Mouse (Mus musculus): ENCODE results near the gene Car11. TPM values are rescaled to one million over a fixed set of nuclear protein-coding genes. Genes with fewer than 3 reads are reported as not detected.
A peak's percentile ranks its signal among the peaks of the same experiment; 100 is the strongest.

Car11 gene
- total and polyA plus RNA-seq, 3 experiments: 0.16 to 3.5 (median 0.78) TPM

DNA sequence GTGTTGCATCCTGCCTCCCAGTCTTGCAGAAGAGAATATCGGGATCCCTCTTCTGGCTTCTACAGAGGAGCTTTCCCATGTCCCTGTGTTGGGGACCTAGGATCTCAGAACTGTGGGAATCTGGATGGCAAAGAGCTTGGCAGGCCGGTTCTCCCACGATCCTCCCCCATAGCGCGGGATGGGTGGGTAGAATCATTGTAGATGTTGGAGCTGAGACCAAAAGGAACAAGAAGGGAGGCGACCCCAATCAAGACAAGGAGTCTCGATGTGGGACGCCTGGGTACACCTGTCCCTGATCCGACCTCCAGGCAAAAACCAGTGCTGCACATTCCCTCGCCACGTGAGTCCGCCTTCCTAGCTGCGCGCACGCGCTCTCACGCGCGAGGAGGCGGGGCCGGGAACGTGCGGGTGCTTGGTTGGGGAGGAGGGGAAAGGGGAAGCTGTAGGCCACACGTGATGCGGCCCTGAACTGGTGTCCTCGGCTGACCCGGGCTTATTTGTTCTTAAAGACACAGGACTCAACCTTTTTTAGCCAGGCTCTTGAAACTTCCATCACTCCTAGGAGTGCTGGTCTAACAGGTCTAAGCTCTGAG lies 7.8 kb downstream of the Car11 start:
- no peaks in the 10 kb centered on the region for H3K9me3 ChIP-seq (replicated peaks)
- peaks cover 78% of the 10 kb centered on the region for H3K4me1 ChIP-seq (ENCODE audit: insufficient read depth, low read depth, low read length)
- peak; percentile 91 for DNase-seq (ENCODE audit: low spot score)
- H3K36me3 ChIP-seq (replicated peaks): peaks cover 45% of the 10 kb centered on the region
- 0 out of 2 replicates have a peak, but pooled peaks have one; percentile 4 for ATAC-seq (ENCODE audit: extremely low read depth, insufficient number of reproducible peaks, low FRiP score, poor library complexity, severe bottlenecking)
- TF ChIP-seq TAL1 (conservative IDR thresholded peaks at IDR 0.05; ENCODE audit: low read depth, low read length) (no peak), CTCF (IDR thresholded peaks at IDR 0.05; ENCODE audit: low read depth, low read length) (no peak), GATA1 (IDR thresholded peaks at IDR 0.05; ENCODE audit: borderline replicate concordance, low read length) (no peak), GATA2 (IDR thresholded peaks at IDR 0.05; ENCODE audit: borderline replicate concordance, low read depth, low read length) (no peak), POLR2AphosphoS5 (IDR thresholded peaks at IDR 0.05; ENCODE audit: insufficient replicate concordance, low read depth, low read length) (no peak)
- peak overlapping the region; percentile 81 for H3K4me3 ChIP-seq (ENCODE audit: low read depth, low read length)
- peaks cover 4% of the 10 kb centered on the region; the same call in 1 of the 2 replicates for H3K27me3 ChIP-seq (ENCODE audit: insufficient read depth, low read length)

DNA sequence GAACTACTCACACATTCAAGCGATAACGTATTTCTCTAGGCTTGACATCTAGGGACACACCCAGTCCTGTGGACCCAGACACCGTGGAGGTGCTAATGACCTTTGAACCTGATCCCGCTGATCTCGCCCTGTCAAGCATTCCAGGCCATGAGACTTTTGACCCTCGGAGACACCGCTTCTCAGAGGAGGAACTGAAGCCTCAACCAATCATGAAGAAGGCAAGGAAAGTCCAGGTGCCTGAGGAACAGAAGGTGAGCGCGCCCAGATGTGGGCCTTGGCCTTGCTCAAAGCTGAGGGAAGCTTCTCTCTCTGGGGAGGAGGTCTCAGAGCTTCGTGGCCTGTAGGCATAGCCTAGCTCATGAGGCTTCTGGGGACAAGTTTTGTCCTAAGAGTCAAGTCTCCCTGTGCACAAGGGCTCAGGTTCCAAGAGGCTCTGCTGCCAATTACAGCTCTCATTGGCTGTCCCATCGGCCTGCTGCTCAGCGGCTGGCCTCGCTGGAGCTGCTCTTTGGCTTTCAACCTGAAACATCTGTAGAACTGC lies 8.6 kb downstream of the Car11 start:
- Histone ChIP-seq H3K27me3 (ENCODE audit: insufficient read depth, low read length) (no peaks in the 10 kb centered on the region), H3K9me3 (replicated peaks) (no peaks in the 10 kb centered on the region), H3K36me3 (replicated peaks) (peaks cover 53% of the 10 kb centered on the region), H3K4me3 (ENCODE audit: low read depth, low read length) (peak overlapping the region; percentile 81), H3K4me1 (ENCODE audit: insufficient read depth, low read depth, low read length) (peaks cover 75% of the 10 kb centered on the region)
- ATAC-seq (ENCODE audit: extremely low read depth, insufficient number of reproducible peaks, low FRiP score, poor library complexity, severe bottlenecking) (no peak), DNase-seq (ENCODE audit: low spot score) (no peak)
- TF ChIP-seq TAL1 (conservative IDR thresholded peaks at IDR 0.05; ENCODE audit: low read depth, low read length) (no peak), GATA1 (IDR thresholded peaks at IDR 0.05; ENCODE audit: borderline replicate concordance, low read length) (no peak), GATA2 (IDR thresholded peaks at IDR 0.05; ENCODE audit: borderline replicate concordance, low read depth, low read length) (no peak), CTCF (IDR thresholded peaks at IDR 0.05; ENCODE audit: low read depth, low read length) (no peak), POLR2AphosphoS5 (IDR thresholded peaks at IDR 0.05; ENCODE audit: insufficient replicate concordance, low read depth, low read length) (no peak)

DNA sequence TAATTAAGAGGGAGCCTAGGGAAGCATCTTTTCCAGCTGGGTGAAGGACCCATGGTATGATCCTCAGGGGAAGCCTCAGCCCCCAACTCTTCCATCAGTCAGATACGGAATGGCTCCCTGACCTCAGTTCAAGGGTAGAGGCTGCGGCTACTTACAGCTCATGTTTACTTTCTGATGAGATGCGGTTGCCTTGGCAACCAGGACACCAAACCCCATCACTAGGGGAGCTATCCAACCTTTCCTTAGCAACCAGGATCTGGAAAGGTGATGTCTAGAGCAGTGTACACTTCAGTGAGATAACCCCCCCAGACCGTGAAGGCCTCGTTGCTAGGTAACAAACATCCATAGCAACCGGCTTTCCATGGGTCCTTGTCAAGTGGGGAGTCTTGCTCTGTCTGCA lies 9.4 kb downstream of the Car11 start:
- TF ChIP-seq POLR2AphosphoS5 (IDR thresholded peaks at IDR 0.05; ENCODE audit: insufficient replicate concordance, low read depth, low read length): no peak; the same call in 1 of the 2 replicates
- TF ChIP-seq GATA1 (IDR thresholded peaks at IDR 0.05; ENCODE audit: borderline replicate concordance, low read length): no peak
- no peak for TF ChIP-seq GATA2 (IDR thresholded peaks at IDR 0.05; ENCODE audit: borderline replicate concordance, low read depth, low read length)
- TF ChIP-seq TAL1 (conservative IDR thresholded peaks at IDR 0.05; ENCODE audit: low read depth, low read length): no peak
- TF ChIP-seq CTCF (IDR thresholded peaks at IDR 0.05; ENCODE audit: low read depth, low read length): no peak
- H3K4me1 ChIP-seq (ENCODE audit: insufficient read depth, low read depth, low read length): peaks cover 74% of the 10 kb centered on the region
- H3K27me3 ChIP-seq (ENCODE audit: insufficient read depth, low read length): no peaks in the 10 kb centered on the region
- no peak overlapping the region; the same call in 1 of the 2 replicates for H3K4me3 ChIP-seq (ENCODE audit: low read depth, low read length)
- ATAC-seq (ENCODE audit: extremely low read depth, insufficient number of reproducible peaks, low FRiP score, poor library complexity, severe bottlenecking) (no peak), DNase-seq (ENCODE audit: low spot score) (no peak)
- H3K36me3 ChIP-seq (replicated peaks): peaks cover 60% of the 10 kb centered on the region
- H3K9me3 ChIP-seq (replicated peaks): no peaks in the 10 kb centered on the region

DNA sequence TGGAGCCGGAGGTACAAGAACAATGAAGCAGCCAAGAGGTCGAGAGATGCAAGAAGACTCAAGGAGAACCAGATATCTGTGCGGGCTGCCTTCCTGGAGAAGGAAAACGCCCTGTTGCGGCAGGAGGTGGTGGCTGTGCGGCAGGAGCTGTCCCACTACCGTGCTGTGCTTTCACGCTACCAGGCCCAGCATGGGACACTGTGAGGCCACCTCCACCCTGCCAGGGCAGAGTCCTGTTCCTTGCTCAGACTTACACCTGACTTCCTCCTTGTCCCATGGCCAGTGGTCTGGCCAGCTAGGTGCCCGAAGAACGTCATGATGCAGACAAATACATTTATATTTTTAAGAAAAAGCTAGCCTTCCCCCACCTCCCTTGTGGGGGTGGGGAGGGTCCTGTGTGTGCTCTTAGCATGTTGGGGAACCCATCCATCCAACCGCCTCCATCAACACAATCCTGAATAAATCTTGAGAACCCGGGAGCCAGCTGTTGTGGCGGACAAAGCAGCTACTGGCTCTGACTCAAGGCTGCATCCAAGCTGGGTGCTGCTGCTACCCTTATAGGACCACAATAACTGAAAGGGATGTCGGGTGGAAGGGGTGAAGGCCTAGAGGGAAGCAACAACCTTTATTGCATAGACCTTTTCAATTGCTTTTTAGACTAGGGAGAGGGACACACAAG lies 10.2 kb downstream of the Car11 start:
- Histone ChIP-seq H3K36me3 (replicated peaks) (peaks cover 66% of the 10 kb centered on the region), H3K4me3 (ENCODE audit: low read depth, low read length) (peak overlapping the region; percentile 22; the same call in 1 of the 2 replicates), H3K27me3 (ENCODE audit: insufficient read depth, low read length) (no peaks in the 10 kb centered on the region), H3K9me3 (replicated peaks) (no peaks in the 10 kb centered on the region), H3K4me1 (ENCODE audit: insufficient read depth, low read depth, low read length) (peaks cover 76% of the 10 kb centered on the region)
- TF ChIP-seq POLR2AphosphoS5 (IDR thresholded peaks at IDR 0.05; ENCODE audit: insufficient replicate concordance, low read depth, low read length) (peak; percentile 12; the same call in 1 of the 2 replicates), GATA2 (IDR thresholded peaks at IDR 0.05; ENCODE audit: borderline replicate concordance, low read depth, low read length) (no peak), CTCF (IDR thresholded peaks at IDR 0.05; ENCODE audit: low read depth, low read length) (no peak)
- DNase-seq (ENCODE audit: low spot score) (no peak), ATAC-seq (ENCODE audit: extremely low read depth, insufficient number of reproducible peaks, low FRiP score, poor library complexity, severe bottlenecking) (no peak)

DNA sequence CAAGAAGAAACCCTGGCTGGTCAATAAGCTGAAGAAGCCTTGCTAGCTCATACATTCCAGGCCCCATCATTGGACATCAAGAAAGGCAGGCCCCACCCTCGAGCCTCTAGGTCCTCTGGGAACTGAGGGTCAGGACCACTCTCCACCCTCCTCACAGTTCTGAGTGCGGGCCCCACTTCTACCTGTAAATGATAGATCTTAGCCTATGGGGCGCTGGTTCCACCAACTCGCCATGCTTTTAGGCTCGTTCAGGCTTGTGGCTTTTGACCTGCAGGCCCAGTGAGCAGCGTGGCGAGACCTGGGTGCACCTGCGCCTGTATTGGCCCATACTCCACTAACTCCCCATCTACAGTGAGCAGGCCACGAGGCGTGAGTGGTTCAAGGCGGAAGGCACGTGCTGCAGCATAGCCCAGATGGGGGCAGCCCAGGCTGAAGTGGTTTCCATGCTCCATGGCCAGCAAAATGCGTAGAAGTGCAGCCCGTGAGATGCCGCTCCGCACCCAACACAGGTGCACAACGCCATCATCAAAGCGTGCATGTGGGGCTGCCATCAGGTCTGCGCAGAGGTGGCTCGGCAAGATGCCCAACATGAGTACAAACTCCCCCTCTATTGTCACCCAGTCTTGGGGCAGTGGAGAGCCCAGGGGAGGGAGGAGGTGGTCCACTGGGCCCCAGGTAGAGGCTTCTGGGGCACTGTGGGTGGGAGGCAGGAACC lies 11.0 kb downstream of the Car11 start:
- peaks cover 69% of the 10 kb centered on the region for H3K36me3 ChIP-seq (replicated peaks)

More for the DNA sequence above, 11.0 kb downstream of the Car11 start:
- ATAC-seq (ENCODE audit: extremely low read depth, insufficient number of reproducible peaks, low FRiP score, poor library complexity, severe bottlenecking) (no peak), DNase-seq (ENCODE audit: low spot score) (no peak)
- TF ChIP-seq POLR2AphosphoS5 (IDR thresholded peaks at IDR 0.05; ENCODE audit: insufficient replicate concordance, low read depth, low read length) (no peak), GATA1 (IDR thresholded peaks at IDR 0.05; ENCODE audit: borderline replicate concordance, low read length) (no peak), CTCF (IDR thresholded peaks at IDR 0.05; ENCODE audit: low read depth, low read length) (no peak), GATA2 (IDR thresholded peaks at IDR 0.05; ENCODE audit: borderline replicate concordance, low read depth, low read length) (no peak), TAL1 (conservative IDR thresholded peaks at IDR 0.05; ENCODE audit: low read depth, low read length) (no peak)
- peaks cover 74% of the 10 kb centered on the region for H3K4me1 ChIP-seq (ENCODE audit: insufficient read depth, low read depth, low read length)
- H3K4me3 ChIP-seq (ENCODE audit: low read depth, low read length): no peak overlapping the region
- H3K9me3 ChIP-seq (replicated peaks): no peaks in the 10 kb centered on the region
- H3K27me3 ChIP-seq (ENCODE audit: insufficient read depth, low read length): no peaks in the 10 kb centered on the region
